Mouse (Mus musculus): ENCODE data around the gene Zfp423. TPM values are rescaled to one million over a fixed set of nuclear protein-coding genes. Genes with fewer than 3 reads are reported as not detected.
A peak's percentile ranks its signal among the peaks of the same experiment; 100 is the strongest.

The Zfp423 gene
- total RNA-seq, 4 experiments from 2014 or later: 8.4 to 14.8 (median 13.9) TPM

GRCm38 (mm10) chr8:87667297-87667696 is 292.1 kb downstream of the Zfp423 start:
- DNase-seq (ENCODE audit: low spot score in 2 of 2): no peak

GRCm38 (mm10) chr8:87665337-87665736 is 294.1 kb downstream of the Zfp423 start:
- DNase-seq (ENCODE audit: low spot score in 2 of 2): no peak

GRCm38 (mm10) chr8:87664217-87664509 is 295.2 kb downstream of the Zfp423 start:
- DNase-seq (ENCODE audit: low spot score in 2 of 2): no peak

- DNase-seq (ENCODE audit: low spot score in 2 of 2): peak; percentile 79 to 80
Observed at GRCm38 (mm10) chr8:87663349-87664216, 295.8 kb downstream of the Zfp423 start.

- peak; percentile 20 to 38 for DNase-seq (ENCODE audit: low spot score in 2 of 2)
Observed at GRCm38 (mm10) chr8:87662811-87663341, 296.5 kb downstream of the Zfp423 start.

GRCm38 (mm10) chr8:87662307-87662771 is 297.1 kb downstream of the Zfp423 start:
- DNase-seq (ENCODE audit: low spot score in 2 of 2): no peak

GRCm38 (mm10) chr8:87660916-87661910 is 298.2 kb downstream of the Zfp423 start:
- no peak for DNase-seq (ENCODE audit: low spot score in 2 of 2)

GRCm38 (mm10) chr8:87660029-87660915 is 299.1 kb downstream of the Zfp423 start:
- no peak for DNase-seq (ENCODE audit: low spot score in 2 of 2)

GRCm38 (mm10) chr8:87657488-87657887 is 301.9 kb downstream of the Zfp423 start:
- no peak for DNase-seq (ENCODE audit: low spot score in 2 of 2)

- peak; percentile 78 to 89 for DNase-seq (ENCODE audit: low spot score in 2 of 2)
Observed at GRCm38 (mm10) chr8:87656484-87657230, 302.7 kb downstream of the Zfp423 start.

GRCm38 (mm10) chr8:87655946-87656345 is 303.4 kb downstream of the Zfp423 start:
- peak; percentile 43 to 63 for DNase-seq (ENCODE audit: low spot score in 2 of 2)

GRCm38 (mm10) chr8:87647781-87648180 is 311.6 kb downstream of the Zfp423 start:
- DNase-seq (ENCODE audit: low spot score in 2 of 2): no peak

- no peak for DNase-seq (ENCODE audit: low spot score in 2 of 2)
Observed at GRCm38 (mm10) chr8:87645829-87646483, 313.4 kb downstream of the Zfp423 start.

- no peak for DNase-seq (ENCODE audit: low spot score in 2 of 2)
Observed at GRCm38 (mm10) chr8:87645371-87645770, 314.0 kb downstream of the Zfp423 start.

GRCm38 (mm10) chr8:87640930-87641329 is 318.5 kb downstream of the Zfp423 start:
- DNase-seq (ENCODE audit: low spot score in 2 of 2): no peak

- no peak for DNase-seq (ENCODE audit: low spot score in 2 of 2)
Observed at GRCm38 (mm10) chr8:87636226-87636742, 323.1 kb downstream of the Zfp423 start.

GRCm38 (mm10) chr8:87631776-87632175 is 327.6 kb downstream of the Zfp423 start:
- no peak for DNase-seq (ENCODE audit: low spot score in 2 of 2)

GRCm38 (mm10) chr8:87629656-87630055 is 329.7 kb downstream of the Zfp423 start:
- no peak for DNase-seq (ENCODE audit: low spot score in 2 of 2)

- DNase-seq (ENCODE audit: low spot score in 2 of 2): no peak
Observed at GRCm38 (mm10) chr8:87621181-87621580, 338.2 kb downstream of the Zfp423 start.
